Mouse (Mus musculus) heart, embryonic 13.5 days (tissue): Measurements from ENCODE around the gene Uap1. TPM values are rescaled to one million over a fixed set of nuclear protein-coding genes. Genes with fewer than 3 reads are reported as not detected.

Experiments used
- ATAC-seq: fragments of 200-750 bp; cut with Nextera tagmentation; 2 replicates; pipeline ENCODE4 v1.8.0; 2017; ENCODE audit warnings: moderate TSS enrichment; ENCODE audit not compliant: insufficient number of reproducible peaks, low FRiP score, low TSS enrichment; ENCODE audit errors: extremely low read depth
- H3K27ac ChIP-seq: fragments of 300-500 bp; sonication (generic); replicated peaks from 2 replicates; pipeline ENCODE4 v1.5.1; 2015; ENCODE audit warnings: moderate library complexity, mild to moderate bottlenecking, inconsistent platforms
- H3K27me3 ChIP-seq: fragments of 300-500 bp; sonication (generic); replicated peaks from 2 replicates; pipeline ENCODE4 v1.6.1; 2015; ENCODE audit warnings: mild to moderate bottlenecking, inconsistent platforms
- H3K36me3 ChIP-seq: fragments of 300-500 bp; sonication (generic); 2 replicates; pipeline ENCODE4 v1.6.1; 2015; ENCODE audit warnings: mild to moderate bottlenecking, inconsistent platforms
- H3K4me1 ChIP-seq: fragments of 300-500 bp; sonication (generic); 2 replicates; pipeline ENCODE4 v1.6.1; 2015; ENCODE audit warnings: inconsistent platforms
- H3K4me2 ChIP-seq: fragments of 300-500 bp; sonication (generic); 2 replicates; pipeline ENCODE4 v1.6.1; 2015; ENCODE audit warnings: inconsistent platforms, mild to moderate bottlenecking, moderate library complexity
- H3K4me3 ChIP-seq: fragments of 300-500 bp; sonication (generic); 2 replicates; pipeline ENCODE4 v1.5.1; 2015; ENCODE audit warnings: moderate library complexity, mild to moderate bottlenecking, inconsistent platforms
- H3K9ac ChIP-seq: fragments of 300-500 bp; sonication (generic); 2 replicates; pipeline ENCODE4 v1.6.1; 2015; ENCODE audit warnings: inconsistent platforms, mild to moderate bottlenecking, moderate library complexity
- H3K9me3 ChIP-seq: fragments of 300-500 bp; sonication (generic); 2 replicates; pipeline ENCODE4 v1.6.1; 2016; ENCODE audit warnings: inconsistent platforms
- WGBS: fragments of 180-500 bp; shearing (Covaris S2); methylation state at CpG from one replicate; pipeline ENCODE4 v1.1.7; 2015; ENCODE audit warnings: mixed read lengths; 5-methylcytosine and 5-hydroxymethylcytosine counted together
- polyA plus RNA-seq: library from polyadenylated mRNA; unstranded; fragments of >200 nt; fragmentation: Nextera tagmentation; extraction: Ambion mirVana; gene quantifications from 2 replicates; pipeline ENCODE4 v1.2.1, GENCODE M21; 2015

Uap1 gene
- 42.4 and 46.1 TPM in 2 replicates for polyA plus RNA-seq

DNA sequence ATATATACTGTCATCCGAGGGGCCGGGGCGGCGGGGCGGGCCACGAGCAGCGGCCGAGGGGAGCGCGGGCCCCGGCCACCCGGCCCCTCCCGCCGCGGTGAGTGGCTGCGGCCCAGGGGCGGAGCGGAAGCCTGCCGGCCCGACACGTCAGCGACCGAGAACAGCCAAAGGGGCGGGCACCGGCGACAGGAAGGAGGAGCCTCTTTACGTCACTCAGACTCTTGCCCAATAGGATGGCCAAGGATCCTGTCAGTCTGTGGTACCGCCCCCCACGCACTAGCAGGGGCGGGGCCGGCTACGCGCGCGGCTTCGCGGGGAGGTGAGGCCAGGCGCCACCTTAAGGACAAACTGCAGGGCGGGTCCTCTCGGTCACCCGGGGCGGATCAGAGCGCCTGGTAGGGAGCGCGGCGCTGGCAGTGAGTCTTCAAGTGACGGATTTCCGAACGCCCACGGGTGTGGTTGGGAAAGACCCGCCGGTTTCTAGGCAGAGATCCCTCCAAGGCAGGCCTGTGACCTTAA lies at the start of gene Uap1:
Gene Uap1 (minus strand): TSS at position 144 of the 519 bp plus-strand sequence.
- peak; percentile 100 for ATAC-seq
- H3K9me3 ChIP-seq = no peaks in the 10 kb centered on the region
- WGBS = under 1% methylated on average over 52 of the region's 52 CpGs
- H3K4me1 ChIP-seq = peaks cover 41% of the 10 kb centered on the region
- H3K36me3 ChIP-seq = no peaks in the 10 kb centered on the region
- peak within 1 kb of the TSS; percentile 94 for H3K27ac ChIP-seq
- peak within 1 kb of the TSS; percentile 83 for H3K4me2 ChIP-seq
- H3K27me3 ChIP-seq = no peaks in the 10 kb centered on the region
- H3K9ac ChIP-seq = peak within 1 kb of the TSS; percentile 92
- peak within 1 kb of the TSS; percentile 76 for H3K4me3 ChIP-seq

- H3K4me3 ChIP-seq = no peak overlapping the region
- H3K4me1 ChIP-seq = no peaks in the 10 kb centered on the region
- 79% methylated on average over 2 of the region's 2 CpGs for WGBS
- H3K27ac ChIP-seq = no peak overlapping the region
- peaks cover 10% of the 10 kb centered on the region; the same call in 1 of the 2 replicates for H3K27me3 ChIP-seq
- no peaks in the 10 kb centered on the region for H3K9me3 ChIP-seq
- no peak for ATAC-seq
- H3K4me2 ChIP-seq = no peak overlapping the region
- H3K9ac ChIP-seq = no peak overlapping the region
- no peaks in the 10 kb centered on the region for H3K36me3 ChIP-seq
These were observed 48.5 kb upstream of the Uap1 start for GRCm38 (mm10) chr1:170223276-170223675.

DNA sequence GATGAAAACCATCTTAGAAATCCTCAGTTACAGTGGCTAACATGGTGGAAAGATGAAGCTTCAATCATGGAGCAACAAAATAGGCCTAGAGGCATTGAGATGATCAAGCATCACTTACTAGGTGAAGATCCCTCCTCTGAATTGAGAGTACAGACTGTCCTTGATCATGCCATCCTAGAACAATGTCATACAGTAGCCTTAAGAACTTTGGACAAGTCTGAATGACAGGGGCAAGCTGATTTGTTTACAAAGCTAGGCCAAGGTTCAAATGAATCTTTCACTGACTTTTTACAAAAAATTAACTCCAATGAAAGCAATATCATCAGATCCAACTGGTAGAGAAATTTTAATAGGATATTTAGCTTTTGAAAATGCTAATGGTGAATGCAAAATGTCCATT lies 45.6 kb upstream of the Uap1 start:
- H3K4me3 ChIP-seq = no peak overlapping the region
- H3K9ac ChIP-seq = no peak overlapping the region
- H3K36me3 ChIP-seq = no peaks in the 10 kb centered on the region
- no peak for ATAC-seq
- no peak overlapping the region for H3K4me2 ChIP-seq
- no peaks in the 10 kb centered on the region for H3K9me3 ChIP-seq
- H3K4me1 ChIP-seq = no peaks in the 10 kb centered on the region; the same call in 1 of the 2 replicates
- no peak overlapping the region for H3K27ac ChIP-seq
- H3K27me3 ChIP-seq = peaks cover 20% of the 10 kb centered on the region

GRCm38 (mm10) chr1:170218091-170218884 lies 43.5 kb upstream of the Uap1 start:
- Histone ChIP-seq H3K4me1 (peaks cover 8% of the 10 kb centered on the region), H3K4me3 (no peak overlapping the region), H3K9ac (no peak overlapping the region), H3K36me3 (no peaks in the 10 kb centered on the region), H3K4me2 (no peak overlapping the region), H3K27ac (no peak overlapping the region), H3K27me3 (peaks cover 20% of the 10 kb centered on the region), H3K9me3 (no peaks in the 10 kb centered on the region)
- WGBS = 77% methylated on average over 6 of the region's 6 CpGs
- ATAC-seq = no peak

DNA sequence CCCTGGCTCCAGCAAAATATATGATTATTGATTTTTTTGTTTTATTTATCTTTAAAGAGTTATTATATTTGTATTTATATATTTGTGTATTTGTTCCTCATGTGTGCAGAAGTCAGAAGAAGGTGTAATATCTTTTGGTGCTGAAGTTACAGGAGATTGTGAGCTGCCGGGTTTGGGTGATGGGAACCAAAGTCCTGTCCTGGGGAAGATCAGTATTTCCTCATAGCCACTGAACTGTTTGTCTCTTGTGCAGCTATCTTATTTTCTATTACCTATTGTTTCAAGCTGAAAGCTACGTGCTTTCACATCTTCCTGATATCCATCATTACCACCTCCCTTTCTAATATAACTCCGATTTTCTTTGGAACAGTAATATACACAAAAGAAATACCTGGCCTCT lies 40.8 kb upstream of the Uap1 start:
- Histone ChIP-seq H3K36me3 (peaks cover 22% of the 10 kb centered on the region), H3K27me3 (peaks cover 14% of the 10 kb centered on the region), H3K4me1 (peaks cover 8% of the 10 kb centered on the region), H3K9me3 (no peaks in the 10 kb centered on the region), H3K4me2 (peak overlapping the region; percentile 87), H3K9ac (peak overlapping the region; percentile 97; the same call in 1 of the 2 replicates), H3K27ac (peak overlapping the region; percentile 87), H3K4me3 (peak overlapping the region; percentile 77)
- WGBS = 68% methylated on average over 3 of the region's 3 CpGs
- no peak for ATAC-seq

GRCm38 (mm10) chr1:170214757-170215522 lies 40.2 kb upstream of the Uap1 start, which contains the start of gene Uhmk1:
TSS of gene Uhmk1 (minus strand) at chr1:170215397.
- H3K4me2 ChIP-seq = peak within 1 kb of the TSS; percentile 87
- peaks cover 14% of the 10 kb centered on the region for H3K27me3 ChIP-seq
- peak within 1 kb of the TSS; percentile 87 for H3K27ac ChIP-seq
- ATAC-seq = peak; percentile 98
- H3K9me3 ChIP-seq = no peaks in the 10 kb centered on the region
- WGBS = under 1% methylated on average over 67 of the region's 70 CpGs
- peak within 1 kb of the TSS; percentile 97 for H3K9ac ChIP-seq
- H3K36me3 ChIP-seq = peaks cover 27% of the 10 kb centered on the region
- peak within 1 kb of the TSS; percentile 77 for H3K4me3 ChIP-seq
- peaks cover 8% of the 10 kb centered on the region for H3K4me1 ChIP-seq

GRCm38 (mm10) chr1:170214383-170214756 lies 39.6 kb upstream of the Uap1 start:
- Histone ChIP-seq H3K4me3 (peak overlapping the region; percentile 77), H3K27ac (peak overlapping the region; percentile 87), H3K27me3 (peaks cover 14% of the 10 kb centered on the region), H3K9me3 (no peaks in the 10 kb centered on the region), H3K4me1 (peaks cover 8% of the 10 kb centered on the region), H3K9ac (peak overlapping the region; percentile 97), H3K4me2 (peak overlapping the region; percentile 87), H3K36me3 (peaks cover 32% of the 10 kb centered on the region)
- 23% methylated on average over 7 of the region's 7 CpGs for WGBS
- ATAC-seq = no peak

GRCm38 (mm10) chr1:170213181-170213879 lies 38.6 kb upstream of the Uap1 start:
- Histone ChIP-seq H3K36me3 (peaks cover 42% of the 10 kb centered on the region), H3K9me3 (no peaks in the 10 kb centered on the region), H3K4me1 (peaks cover 8% of the 10 kb centered on the region), H3K9ac (no peak overlapping the region), H3K27ac (no peak overlapping the region), H3K4me3 (no peak overlapping the region), H3K27me3 (peaks cover 14% of the 10 kb centered on the region), H3K4me2 (peak overlapping the region; percentile 16; the same call in 1 of the 2 replicates)
- WGBS = 85% methylated on average over 10 of the region's 10 CpGs
- ATAC-seq = no peak

DNA sequence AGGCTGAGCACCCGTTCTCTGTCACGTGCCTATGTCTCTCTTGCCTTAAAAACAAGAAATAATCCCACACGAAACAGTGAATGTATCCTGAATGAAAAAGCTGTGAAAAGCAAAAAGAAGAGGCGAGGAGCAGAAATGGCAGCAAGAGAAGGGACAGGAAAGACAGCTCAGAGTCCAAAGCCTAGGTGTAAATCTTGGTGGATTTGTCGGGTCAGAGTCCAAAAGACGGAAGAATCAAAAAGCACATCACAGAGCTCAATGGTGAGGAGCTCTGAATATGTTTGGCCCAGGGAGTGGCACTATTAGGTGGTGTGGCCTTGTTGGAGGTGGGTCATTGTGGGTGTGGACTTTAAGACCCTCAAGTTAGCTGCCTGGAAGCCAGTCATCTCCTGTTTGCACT lies 31.6 kb upstream of the Uap1 start:
- no peak for ATAC-seq
- peaks cover 87% of the 10 kb centered on the region for H3K36me3 ChIP-seq
- no peak overlapping the region for H3K4me3 ChIP-seq
- H3K4me2 ChIP-seq = no peak overlapping the region
- H3K9me3 ChIP-seq = peaks cover 4% of the 10 kb centered on the region; the same call in 1 of the 2 replicates
- H3K27ac ChIP-seq = no peak overlapping the region
- WGBS = 92% methylated on average over 6 of the region's 6 CpGs
- no peak overlapping the region for H3K9ac ChIP-seq
- no peaks in the 10 kb centered on the region for H3K27me3 ChIP-seq
- no peaks in the 10 kb centered on the region for H3K4me1 ChIP-seq

DNA sequence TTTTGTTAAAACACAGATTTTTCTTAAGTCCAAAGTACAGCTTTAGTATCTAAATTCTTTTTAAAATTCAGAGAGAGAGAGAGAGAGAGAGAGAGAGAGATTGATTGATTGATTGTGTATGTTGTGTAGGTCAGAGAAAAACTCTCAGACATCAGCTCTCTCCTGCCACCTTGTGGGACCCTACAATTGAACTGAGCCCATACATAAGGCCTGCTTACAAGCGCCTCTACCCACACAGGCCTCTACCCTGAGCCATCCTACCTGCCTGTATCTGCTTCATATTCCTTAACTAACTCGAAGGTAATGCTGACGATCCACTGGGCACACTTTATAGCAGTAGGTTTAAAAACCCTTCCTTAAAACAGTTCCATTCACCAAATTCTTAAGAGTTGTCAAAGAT lies 25.6 kb upstream of the Uap1 start:
- Histone ChIP-seq H3K9me3 (no peaks in the 10 kb centered on the region), H3K27me3 (no peaks in the 10 kb centered on the region), H3K4me3 (no peak overlapping the region), H3K4me1 (no peaks in the 10 kb centered on the region), H3K27ac (no peak overlapping the region), H3K4me2 (no peak overlapping the region), H3K36me3 (peaks cover 87% of the 10 kb centered on the region), H3K9ac (no peak overlapping the region)
- ATAC-seq = no peak
- WGBS = 69% methylated on average over 3 of the region's 3 CpGs

DNA sequence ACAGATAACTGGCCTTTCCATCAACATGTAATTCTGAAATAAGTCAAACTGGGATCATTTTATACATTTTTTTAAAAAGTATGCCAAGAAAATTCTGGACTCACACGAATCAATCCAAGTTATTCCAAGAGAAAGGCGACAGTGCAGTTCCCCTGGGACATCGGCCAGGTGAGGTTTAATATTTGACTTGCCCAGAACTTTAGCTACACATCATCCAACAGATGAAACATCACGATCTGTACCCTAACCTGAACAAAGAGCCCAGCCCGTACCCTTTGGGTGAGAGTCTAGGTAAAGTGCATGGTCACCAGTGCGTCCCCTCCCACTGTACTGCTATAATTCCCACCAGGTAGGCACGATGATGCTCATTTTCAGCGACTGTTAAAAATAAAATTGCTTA lies 21.5 kb upstream of the Uap1 start:
- Histone ChIP-seq H3K4me1 (no peaks in the 10 kb centered on the region), H3K27me3 (no peaks in the 10 kb centered on the region), H3K9ac (no peak overlapping the region), H3K36me3 (peaks cover 96% of the 10 kb centered on the region), H3K4me2 (no peak overlapping the region), H3K4me3 (no peak overlapping the region), H3K27ac (no peak overlapping the region), H3K9me3 (no peaks in the 10 kb centered on the region)
- WGBS = 90% methylated on average over 8 of the region's 8 CpGs
- ATAC-seq = no peak
